Mouse (Mus musculus): ENCODE measurements around the gene Dlgap5.

- TF ChIP-seq POLR2A (IDR thresholded peaks at IDR 0.05; ENCODE audit: control insufficient read depth, low read depth, low read length) (no peak), CTCF (IDR thresholded peaks at IDR 0.05; ENCODE audit: control insufficient read depth, insufficient read depth, insufficient replicate concordance, low read depth, low read length) (no peak)
Observed at GRCm38 (mm10) chr14:47340231-47340925, 77.8 kb downstream of the Dlgap5 start.
